Mouse (Mus musculus): ENCODE data around the gene Morn3. TPM values are rescaled to one million over a fixed set of nuclear protein-coding genes. Genes with fewer than 3 reads are reported as not detected.
A peak's percentile ranks its signal among the peaks of the same experiment; 100 is the strongest.

Morn3 gene
- total RNA-seq, 2 experiments from 2014 or later: 0.93 TPM; not detected in 1

DNA sequence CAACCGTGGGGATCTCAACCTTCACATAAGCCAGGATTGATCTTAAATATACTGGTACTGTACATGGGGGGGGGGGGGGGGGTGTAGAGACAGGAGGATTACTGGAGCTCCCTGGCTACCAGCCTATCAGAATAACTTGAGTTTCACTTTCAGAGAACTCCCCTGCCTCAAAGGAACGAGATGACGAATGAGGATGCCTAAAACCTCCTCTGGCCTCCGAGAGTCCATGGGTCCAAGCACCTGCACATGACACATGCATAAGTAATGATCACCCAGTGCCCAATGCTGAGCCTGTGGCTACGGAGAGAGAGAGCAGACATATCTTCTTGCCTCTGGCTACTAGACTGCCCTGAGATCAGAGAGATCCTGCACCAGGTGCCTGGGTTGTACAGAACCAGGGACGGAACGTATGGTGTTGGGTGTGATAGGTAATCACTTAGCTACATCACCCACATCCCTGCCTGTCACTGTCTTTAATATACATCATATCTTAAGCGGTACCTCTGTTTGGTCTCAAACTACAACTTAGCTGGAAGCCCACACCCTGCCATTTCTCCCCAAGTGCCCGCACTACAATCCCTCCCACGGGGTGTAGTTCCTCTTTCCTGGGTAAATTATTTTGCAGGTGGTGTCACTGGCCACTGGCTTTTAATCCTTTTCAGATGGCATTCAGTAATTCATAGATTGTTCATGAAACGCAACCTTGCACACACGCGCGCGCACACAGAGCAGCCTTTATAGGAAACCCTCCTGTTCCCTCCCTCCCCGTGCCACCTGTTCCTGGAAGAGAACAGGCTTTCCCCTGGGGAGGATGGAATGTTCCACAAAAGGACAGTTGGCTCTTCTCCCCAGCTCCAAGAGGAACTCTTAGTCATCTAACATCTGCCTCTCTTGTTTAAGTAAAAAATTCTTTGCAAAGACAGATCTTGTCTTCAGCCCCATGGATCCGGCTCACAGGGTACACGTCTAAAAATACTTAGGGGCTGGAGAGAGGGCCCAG is 49.3 kb downstream of the Morn3 start:
- intact Hi-C loops (cut with DNase I): no loop called here
- DNase-seq: no peak

DNA sequence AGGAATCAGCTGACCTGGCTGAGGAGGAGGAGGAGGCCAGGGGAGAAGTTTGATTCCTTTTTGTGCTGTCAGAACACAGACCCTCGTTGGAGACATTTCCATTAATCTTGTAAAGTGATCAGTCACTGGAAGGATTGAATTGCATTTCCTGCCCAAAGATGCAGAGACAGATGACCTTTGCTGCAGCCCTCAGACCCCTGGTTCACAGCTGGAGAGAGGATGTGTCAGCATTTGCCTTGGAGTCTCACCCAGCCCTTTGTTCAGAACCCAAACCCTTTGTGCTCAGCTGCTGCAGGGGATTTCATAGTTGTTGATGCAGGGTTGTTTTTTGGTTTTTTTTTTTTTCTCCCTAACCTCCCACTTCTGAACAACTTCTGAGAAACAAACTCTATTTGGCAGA is 51.9 kb downstream of the Morn3 start:
- intact Hi-C loops (cut with DNase I): no loop called here
- no peak for DNase-seq

DNA sequence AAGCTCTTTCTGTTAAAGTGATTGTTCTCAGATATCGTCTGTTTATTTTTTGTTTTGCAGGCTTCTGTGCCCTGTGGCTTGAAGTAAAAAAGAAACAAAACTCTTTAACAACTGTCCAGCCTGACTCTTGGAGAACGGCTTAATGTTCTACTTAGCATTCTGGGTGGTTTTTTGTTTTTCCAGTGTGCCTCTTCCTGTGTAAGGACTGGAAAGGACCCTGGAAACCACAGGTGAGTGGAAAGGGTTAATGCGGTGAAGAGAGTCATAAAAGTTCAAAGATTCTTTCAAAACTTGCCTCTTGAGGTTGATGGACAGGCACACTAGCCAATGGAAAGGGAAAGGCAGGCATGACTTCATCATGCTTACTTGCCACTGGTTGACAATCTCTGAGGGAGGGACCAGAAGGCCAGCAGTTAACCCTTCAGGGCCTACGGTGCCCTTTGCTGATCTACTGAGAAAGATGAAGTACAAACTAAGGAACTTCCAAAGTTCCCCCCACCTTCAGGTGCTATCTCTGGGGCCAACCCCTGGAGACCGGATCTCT is 52.4 kb downstream of the Morn3 start:
- intact Hi-C loops (cut with DNase I): no loop called here
- DNase-seq: peak; percentile 88 to 94

DNA sequence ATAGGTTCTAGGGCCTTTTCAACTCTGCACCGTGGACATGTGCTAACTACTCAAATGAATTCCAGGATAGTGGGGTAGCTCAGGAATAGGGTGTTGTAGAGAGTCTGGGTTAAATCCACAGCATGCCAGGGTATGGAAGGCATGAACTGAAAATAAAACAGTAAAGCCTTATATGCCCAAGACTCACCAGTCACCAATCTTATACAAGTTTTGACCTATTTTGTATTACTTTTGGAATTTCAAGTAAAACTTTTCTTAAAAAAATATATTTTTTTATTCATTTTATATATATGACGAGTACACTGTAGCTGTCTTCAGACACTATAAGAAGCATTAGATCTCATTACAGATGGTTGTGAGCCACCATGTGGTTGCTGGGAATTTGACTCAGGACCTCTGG is 53.0 kb downstream of the Morn3 start:
- no peak for DNase-seq
- intact Hi-C loops (cut with DNase I): no loop called here

DNA sequence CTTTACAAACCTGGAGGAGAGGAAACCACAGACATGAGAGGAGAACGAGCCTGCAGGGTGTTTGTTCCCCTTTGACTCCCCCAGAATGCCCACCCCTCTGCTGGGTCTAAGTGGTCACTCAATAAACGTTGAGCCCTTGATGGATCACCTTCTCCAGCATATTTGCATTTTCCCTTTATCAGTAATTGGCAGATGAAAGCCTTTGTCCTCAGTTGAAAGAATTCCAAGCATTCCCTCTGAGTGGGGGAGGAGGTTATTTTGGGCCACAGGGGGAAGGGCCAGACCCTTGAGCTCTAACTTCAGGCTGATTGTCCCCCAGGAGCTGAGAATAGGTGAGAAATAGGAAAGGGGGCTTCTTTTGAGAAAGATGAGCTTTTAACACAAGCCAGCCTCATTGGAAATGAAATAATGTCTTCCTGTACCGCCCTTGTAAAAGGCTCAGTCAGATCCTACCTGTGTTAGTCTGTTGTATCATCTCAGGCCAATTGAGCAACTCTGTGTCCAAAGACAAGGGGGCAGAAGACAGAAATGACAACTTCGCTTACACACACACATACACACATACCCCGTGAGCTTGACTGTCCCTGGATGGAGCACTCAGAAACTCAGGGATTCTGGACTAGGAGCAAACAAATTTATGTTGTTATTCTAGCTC is 55.3 kb downstream of the Morn3 start:
- intact Hi-C loops (cut with DNase I): no loop called here
- DNase-seq: no peak

DNA sequence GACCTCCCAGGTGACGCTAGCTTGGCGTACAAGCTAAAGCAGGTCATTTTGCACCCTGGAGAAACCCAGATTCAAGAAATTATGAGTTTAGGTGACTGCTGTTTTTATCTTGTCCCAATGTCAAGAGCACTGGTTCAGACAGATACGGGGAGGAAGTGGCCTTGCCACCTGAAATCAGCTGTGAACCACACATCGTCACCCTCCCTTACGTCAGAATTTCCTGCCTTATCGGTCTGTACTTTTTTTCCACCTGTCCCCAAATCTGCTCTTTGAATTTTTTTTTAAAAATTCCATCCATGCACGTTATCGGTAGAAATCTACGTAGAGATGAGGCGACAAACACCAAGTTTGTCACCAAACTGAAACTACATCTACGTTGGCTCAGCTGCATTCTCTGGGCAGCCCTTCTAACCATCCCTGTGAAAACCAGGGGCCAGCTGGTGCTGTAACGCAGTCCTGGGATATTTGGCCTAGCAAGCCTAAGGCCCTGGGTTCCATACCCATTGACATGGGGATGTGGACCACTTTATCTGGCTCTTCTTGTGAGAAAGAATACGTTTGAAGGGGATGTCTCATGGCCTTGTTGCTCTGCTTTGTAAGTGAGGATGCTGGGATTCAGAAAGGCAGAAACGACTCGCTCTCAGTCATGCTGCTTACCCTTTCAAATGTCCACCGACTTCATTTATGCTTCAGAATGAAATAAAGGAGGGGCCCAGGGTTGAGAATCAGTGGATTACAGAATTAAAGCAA is 56.2 kb downstream of the Morn3 start:
- DNase-seq: no peak
- intact Hi-C loops (cut with DNase I): no loop called here

DNA sequence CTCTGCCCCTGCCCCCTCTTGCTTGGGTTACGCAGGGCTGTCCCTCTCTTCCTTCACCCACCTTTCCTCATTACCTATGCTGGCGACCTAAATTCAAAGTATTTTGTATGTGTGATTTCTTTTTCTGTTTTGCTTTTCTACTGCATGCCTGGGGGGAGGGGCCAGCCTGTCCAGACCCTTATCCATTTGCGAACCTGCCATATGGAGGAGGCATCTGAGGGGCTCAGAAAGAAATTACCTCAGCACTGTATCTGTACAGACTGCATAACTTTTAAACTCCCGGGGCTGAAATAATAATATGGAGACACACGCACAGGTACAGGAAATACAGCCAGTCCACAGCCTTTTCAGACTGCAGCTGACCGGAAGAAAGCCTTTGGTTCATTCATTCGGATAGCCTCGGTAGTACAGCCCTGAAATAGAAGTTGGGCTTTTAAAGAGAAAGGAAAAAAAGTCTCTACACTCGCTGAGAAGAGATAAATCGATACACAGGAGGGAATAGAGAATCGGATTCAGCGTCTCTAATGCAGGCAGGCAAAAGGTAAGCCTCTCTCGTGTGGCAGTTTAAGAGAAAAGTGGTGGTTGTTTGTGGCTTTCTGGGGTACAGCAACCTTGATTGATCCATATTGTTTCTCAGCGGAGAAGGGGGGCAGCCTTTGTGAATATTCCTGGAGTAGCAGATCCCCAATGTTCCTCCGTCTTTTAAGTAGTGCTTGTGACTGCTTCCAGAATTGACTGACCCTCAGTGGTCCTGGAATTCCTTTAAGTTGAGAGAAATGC is 57.1 kb downstream of the Morn3 start, which contains the start of gene Kdm2b:
Gene Kdm2b (minus strand): TSS at position 273 of the 780 bp plus-strand sequence.
- peak in 1 of 2 experiments; percentile 23 for DNase-seq
- intact Hi-C loops (cut with DNase I): loop anchor here (2.0 kb wide), 1 partner anchor 25 kb away; the partner anchor contains the start of gene Orai1

DNA sequence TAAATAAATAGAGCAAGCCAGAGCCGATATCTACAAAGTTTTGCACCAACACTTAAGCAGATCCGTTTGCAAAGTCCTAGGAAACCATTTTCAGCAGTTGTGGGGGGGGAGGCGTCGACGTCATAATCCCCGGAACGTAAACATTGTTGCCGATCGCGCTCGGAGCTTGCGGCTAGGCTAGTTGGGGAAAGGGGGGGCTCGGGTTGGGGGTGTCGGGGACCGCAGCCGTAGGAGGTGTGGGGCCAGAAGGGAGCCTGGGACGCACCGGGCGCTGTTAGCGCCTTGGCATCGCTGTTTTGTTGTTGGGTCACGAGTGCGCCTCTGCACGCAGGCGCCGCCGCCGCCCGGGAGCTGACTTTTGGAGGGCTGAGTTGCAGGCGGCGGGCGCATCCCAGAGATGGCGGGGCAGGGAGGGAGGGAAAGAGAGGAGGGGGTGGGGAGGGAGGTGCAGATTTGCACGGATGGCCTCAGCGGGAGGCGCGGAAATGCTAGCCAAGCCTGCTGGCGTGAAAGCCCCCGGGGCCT is 57.8 kb downstream of the Morn3 start:
- DNase-seq: peak; percentile 82
- intact Hi-C loops (cut with DNase I): loop anchor here (2.0 kb wide), 1 partner anchor 26 kb away; the partner anchor contains the start of gene Orai1

DNA sequence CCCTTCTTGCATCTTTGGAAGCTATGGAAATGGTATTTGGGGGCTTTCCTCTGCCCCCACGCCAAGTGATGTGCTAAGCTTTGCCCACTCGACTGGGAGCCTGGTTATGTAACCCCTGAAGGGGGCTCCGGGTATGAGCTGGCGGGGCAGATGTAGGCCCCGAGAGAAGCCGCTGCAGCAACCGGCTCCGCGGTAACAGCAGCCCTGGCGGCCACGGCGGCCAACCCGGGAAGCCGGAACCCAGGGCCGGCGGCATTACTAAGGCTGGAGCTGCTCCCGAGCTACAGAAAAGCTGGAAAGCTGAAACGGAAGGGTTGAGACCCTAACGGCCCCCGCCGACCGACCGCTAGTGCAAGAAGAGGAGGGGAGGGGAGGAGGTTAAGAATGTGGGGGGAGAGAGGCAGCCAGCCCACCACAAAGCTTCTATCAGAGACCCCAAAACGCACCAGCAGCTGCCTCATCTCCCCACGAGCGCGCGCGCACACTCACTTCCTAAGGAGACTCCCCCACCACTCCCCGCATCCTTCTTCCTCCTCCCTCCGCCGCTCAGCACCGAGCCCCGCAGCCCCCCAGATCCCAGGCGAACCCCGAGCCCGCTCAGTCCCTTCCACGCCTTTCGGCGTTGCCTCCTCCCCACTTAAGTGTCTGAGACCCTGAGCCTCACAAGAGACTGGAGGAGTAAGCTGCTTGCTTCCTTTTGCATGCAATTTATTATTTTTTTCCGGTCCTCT is 58.6 kb downstream of the Morn3 start:
- intact Hi-C loops (cut with DNase I): loop anchor here (2.0 kb wide), 1 partner anchor 27 kb away; the partner anchor contains the start of gene Orai1
- peak; percentile 53 to 57 for DNase-seq

DNA sequence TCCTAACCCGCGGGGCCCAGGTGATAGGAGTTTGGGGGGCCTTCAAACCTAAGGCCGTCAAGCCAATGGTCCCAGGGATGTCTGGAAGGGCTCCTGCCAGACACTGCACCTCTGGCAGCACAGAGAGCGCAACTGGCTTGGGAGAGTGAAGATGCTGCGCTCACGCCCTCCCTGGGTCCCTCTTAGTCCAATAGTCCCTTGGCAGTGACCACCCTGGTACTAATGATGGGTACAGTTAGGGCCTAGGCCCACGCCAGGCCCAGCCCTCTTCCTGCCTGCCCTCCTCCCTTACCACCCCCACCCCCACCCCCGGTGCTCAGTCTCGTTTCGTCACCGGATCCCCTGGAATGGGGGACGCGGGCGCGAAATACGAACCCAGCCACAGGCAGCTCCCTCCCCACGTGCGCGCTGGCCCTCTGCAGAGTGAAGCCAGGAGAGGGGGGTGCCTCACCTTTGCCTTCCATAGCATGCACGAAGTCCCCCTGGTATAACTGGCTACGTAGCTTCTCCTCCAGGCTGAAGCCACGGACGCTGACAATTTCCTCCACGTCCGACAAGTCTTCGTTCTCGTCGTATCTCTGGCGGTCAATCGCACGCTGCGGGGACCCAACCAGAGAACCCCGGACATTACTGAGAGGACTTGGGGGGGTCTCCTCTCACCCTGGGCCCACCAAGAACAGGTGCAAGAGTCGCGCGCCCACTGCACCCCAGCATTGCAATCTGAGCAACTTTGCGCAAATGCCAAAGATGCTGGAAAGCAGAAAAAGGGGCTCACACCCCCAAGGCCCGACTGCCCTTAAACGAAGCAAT is 59.4 kb downstream of the Morn3 start:
- intact Hi-C loops (cut with DNase I): loop anchor here (2.0 kb wide), 1 partner anchor 27 kb away; the partner anchor contains the start of gene Orai1

DNA sequence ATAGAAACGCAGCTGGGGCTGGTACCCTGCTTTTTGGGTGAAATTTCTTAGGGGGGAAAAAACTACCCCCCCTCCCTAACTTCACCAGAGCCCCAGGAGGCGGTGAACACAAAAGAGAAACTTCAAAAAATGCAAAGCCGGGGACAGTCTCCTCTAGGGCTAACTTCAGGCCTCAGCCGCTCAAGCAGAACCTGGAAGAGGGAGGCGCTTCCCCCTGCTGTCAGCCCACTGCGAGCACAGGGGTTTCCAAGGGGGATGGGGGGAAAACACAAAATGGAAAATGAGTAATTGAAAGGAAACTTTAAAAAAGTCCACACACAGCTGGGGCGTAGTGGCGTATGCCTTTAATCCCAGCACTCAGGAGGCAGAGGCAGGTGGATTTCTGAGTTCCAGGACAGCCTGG is 60.7 kb downstream of the Morn3 start:
- intact Hi-C loops (cut with DNase I): no loop called here
- no peak for DNase-seq

More for the DNA sequence above, 59.4 kb downstream of the Morn3 start:
- peak; percentile 36 to 42 for DNase-seq

Other genes starting within 250 kb of the Morn3 start
- gene Anapc5, start 225.7 kb downstream of the Morn3 start, total RNA-seq (2021): 100 to 1,000 TPM; 162 to 181 TPM
- gene Rnf34, start 197.0 kb downstream of the Morn3 start, total RNA-seq (2021): 10 to 100 TPM; 27.3 to 27.7 TPM
- 10 to 100 TPM; 16.9 to 17.3 TPM for gene Kdm2b, start 57.2 kb downstream of the Morn3 start, total RNA-seq (2021)
- gene Orai1, start 31.9 kb downstream of the Morn3 start, total RNA-seq (2021): 10 to 100 TPM; 17.2 to 19.5 TPM
- gene Tmem120b, start 21.4 kb upstream of the Morn3 start, total RNA-seq (2021): 10 to 100 TPM; 10.6 to 12.1 TPM
- gene Rhof, start 85.7 kb upstream of the Morn3 start, total RNA-seq (2021): under 1 TPM; 0.48 to 0.61 TPM
- 10 to 100 TPM; 18.1 to 21.3 TPM for gene Setd1b, start 95.2 kb upstream of the Morn3 start, total RNA-seq (2021)
- gene Psmd9, start 122.4 kb upstream of the Morn3 start, total RNA-seq (2021): 10 to 100 TPM; 17.8 to 18.0 TPM
- under 1 TPM in 1 of 2 experiments, not detected in 1; 0.41 TPM for gene Hpd, start 135.7 kb upstream of the Morn3 start, total RNA-seq (2021)
- under 1 TPM; 0.81 to 0.93 TPM for gene Wdr66, start 205.1 kb upstream of the Morn3 start, total RNA-seq (2021)